Mouse (Mus musculus): ENCODE measurements at regions not wholly inside any gene's neighbourhood (a gene's known extent, or its start where the extent isn't known, plus 50 kb on each side); places are given as distances from the start of the nearest gene placed in this dataset.

GRCm38 (mm10) chr14:104661696-104662095, 139.3 kb upstream of the Rnf219 start:
- DNase-seq: no peak

- DNase-seq: no peak
These were observed 136.3 kb upstream of the Rnf219 start for GRCm38 (mm10) chr14:104658751-104659150.

GRCm38 (mm10) chr14:104649980-104650379, 127.5 kb upstream of the Rnf219 start:
- DNase-seq: no peak

- no peak for DNase-seq
These were observed 122.2 kb upstream of the Rnf219 start for GRCm38 (mm10) chr14:104644626-104645025.

GRCm38 (mm10) chr14:104642783-104643182, 120.3 kb upstream of the Rnf219 start:
- no peak for DNase-seq

GRCm38 (mm10) chr14:104639300-104639699, 116.9 kb upstream of the Rnf219 start:
- DNase-seq: no peak

- no peak for DNase-seq
These were observed 89.0 kb upstream of the Rnf219 start for GRCm38 (mm10) chr14:104611467-104611866.

GRCm38 (mm10) chr14:104610378-104610777, 87.9 kb upstream of the Rnf219 start:
- DNase-seq: peak; percentile 43 to 61

- DNase-seq: no peak
These were observed 72.4 kb upstream of the Rnf219 start for GRCm38 (mm10) chr14:104594851-104595250.
